In genomic region chr3:121613224-121613623, GRCm38 (mm10) we compare ENCODE assay signal across 31 mouse cellular contexts. TPM values are rescaled to one million over a fixed set of nuclear protein-coding genes. Genes with fewer than 3 reads are reported as not detected.
DNase-seq lines count a peak whose midpoint lies in the region; ATAC-seq lines count a peak whose summit lies in the region.
"Had no signal": no experiment of that assay in that cellular context is flagged by ENCODE, and none has a peak within 500 bp of the region (broad histone marks: within the 10 kb centered on the region; RNA-seq: fewer than 3 reads in every experiment).

No protein-coding gene starts in this region.

- H3K4me1 ChIP-seq in embryonic facial prominence, embryonic 11.5 days (ENCODE audit: control insufficient read depth, insufficient read depth, low read length), result no peaks in the 10 kb centered on the region
- no peaks in the 10 kb centered on the region for H3K4me1 ChIP-seq in midbrain, embryonic 14.5 days (ENCODE audit: control insufficient read depth, insufficient read depth, low read length)
- H3K4me1 ChIP-seq: forebrain, embryonic 10.5 days; forebrain, embryonic 13.5 days; hindbrain, embryonic 15.5 days had no signal

- H3K9ac ChIP-seq in embryonic facial prominence, embryonic 11.5 days (replicated peaks; ENCODE audit: low read length), result no peak overlapping the region
- H3K9ac ChIP-seq in midbrain, embryonic 14.5 days (replicated peaks; ENCODE audit: low read length), result no peak overlapping the region
- H3K9ac ChIP-seq: forebrain, embryonic 13.5 days; hindbrain, embryonic 12.5 days; hindbrain, embryonic 15.5 days had no signal

- H3K36me3 ChIP-seq in embryonic facial prominence, embryonic 11.5 days (replicated peaks; ENCODE audit: control insufficient read depth, insufficient read depth, low read depth, low read length), result no peaks in the 10 kb centered on the region
- H3K36me3 ChIP-seq in midbrain, embryonic 14.5 days (ENCODE audit: control insufficient read depth, insufficient read depth, low read length), result no peaks in the 10 kb centered on the region
- H3K36me3 ChIP-seq: forebrain, embryonic 10.5 days; heart, embryonic 10.5 days; hindbrain, embryonic 12.5 days; hindbrain, embryonic 15.5 days had no signal

- DNase-seq in embryo, embryonic 11 days, result peak; percentile 37
- DNase-seq in embryo, embryonic 10.5 days (ENCODE audit: low spot score), result no peak
- peak; percentile 32 for DNase-seq in 3T3-L1 (ENCODE audit: low read depth, low spot score)
- DNase-seq in embryonic facial prominence, embryonic 11.5 days (ENCODE audit: low spot score), result peak; percentile 57
- DNase-seq in ovary, postnatal 36 days (ENCODE audit: low spot score), result no peak
- no peak for DNase-seq in midbrain, embryonic 14.5 days
- DNase-seq: adrenal gland, adult 8-10 months; adrenal gland, postnatal 25 days; cerebellum, adult 11-12 months; cerebellum, adult 8-10 months; cerebellum, postnatal 10 days; cerebellum, postnatal 36 days; gastrocnemius, postnatal 25 days; heart, adult 2 months; kidney, adult 2 months had no signal

- H3K4me3 ChIP-seq in embryonic facial prominence, embryonic 11.5 days (ENCODE audit: low read depth, low read length), result no peak overlapping the region
- no peak overlapping the region for H3K4me3 ChIP-seq in midbrain, embryonic 14.5 days (replicated peaks; ENCODE audit: low read depth, low read length)
- H3K4me3 ChIP-seq: forebrain, embryonic 10.5 days; forebrain, embryonic 13.5 days; heart, adult 2 months; heart, embryonic 10.5 days; hindbrain, embryonic 12.5 days; hindbrain, embryonic 15.5 days had no signal

- no peak for ATAC-seq in embryonic facial prominence, embryonic 11.5 days (replicated peaks; ENCODE audit: insufficient number of reproducible peaks, low FRiP score, low TSS enrichment, low read depth)
- no peak for ATAC-seq in midbrain, embryonic 14.5 days (ENCODE audit: low FRiP score, low TSS enrichment)
- ATAC-seq: CD4-positive, CD25-positive, alpha-beta regulatory T cell, adult 4 months; forebrain, embryonic 13.5 days; forebrain, embryonic 16.5 days; intestine, postnatal 0 days had no signal

- no peaks in the 10 kb centered on the region for H3K9me3 ChIP-seq in embryonic facial prominence, embryonic 11.5 days (replicated peaks; ENCODE audit: control insufficient read depth, low read length)
- H3K9me3 ChIP-seq in midbrain, embryonic 14.5 days (ENCODE audit: control insufficient read depth, low read length), result no peaks in the 10 kb centered on the region
- H3K9me3 ChIP-seq: forebrain, embryonic 10.5 days; forebrain, embryonic 13.5 days; heart, embryonic 10.5 days; hindbrain, embryonic 12.5 days; hindbrain, embryonic 15.5 days had no signal

- whole genome bisulfite sequencing in embryonic facial prominence, embryonic 11.5 days, result 41% methylated on average over 3 of the region's 3 CpGs
- 86% methylated on average over 3 of the region's 3 CpGs for WGBS in midbrain, embryonic 14.5 days

- H3K27me3 ChIP-seq in embryonic facial prominence, embryonic 11.5 days (ENCODE audit: control insufficient read depth, insufficient read depth, low read length), result no peaks in the 10 kb centered on the region
- no peaks in the 10 kb centered on the region for H3K27me3 ChIP-seq in midbrain, embryonic 14.5 days (ENCODE audit: control insufficient read depth, insufficient read depth, low read length)
- H3K27me3 ChIP-seq: forebrain, embryonic 13.5 days; hindbrain, embryonic 12.5 days; hindbrain, embryonic 15.5 days had no signal

- no peak overlapping the region for H3K27ac ChIP-seq in embryonic facial prominence, embryonic 11.5 days (replicated peaks; ENCODE audit: low read depth, low read length)
- H3K27ac ChIP-seq in midbrain, embryonic 14.5 days (replicated peaks; ENCODE audit: low read depth, low read length), result no peak overlapping the region
- H3K27ac ChIP-seq: forebrain, embryonic 10.5 days; forebrain, embryonic 13.5 days; heart, adult 2 months; heart, embryonic 10.5 days; hindbrain, embryonic 12.5 days; hindbrain, embryonic 15.5 days had no signal

- H3K4me2 ChIP-seq in embryonic facial prominence, embryonic 11.5 days (ENCODE audit: low read depth, low read length), result no peak overlapping the region
- no peak overlapping the region for H3K4me2 ChIP-seq in midbrain, embryonic 14.5 days (ENCODE audit: low read length)
- H3K4me2 ChIP-seq: forebrain, embryonic 13.5 days; hindbrain, embryonic 12.5 days; hindbrain, embryonic 15.5 days had no signal

RNA-seq across cellular contexts. Expression of gene 4930432M17Rik, which starts 57.3 kb away (rescaled TPM):
- not detected in 2 replicates for polyA plus RNA-seq in embryonic facial prominence, embryonic 11.5 days (2014; fragmentation: Nextera tagmentation; extraction: Ambion mirVana)
- not detected in 2 replicates for polyA plus RNA-seq in midbrain, embryonic 14.5 days (2014; fragmentation: Nextera tagmentation; extraction: Ambion mirVana)
- polyA plus RNA-seq: brain, embryonic 14.5 days; C2C12; CD4-positive, CD25-positive, alpha-beta regulatory T cell, adult 4 months; cortical plate, adult 2 months; embryonic facial prominence, embryonic 14.5 days; forebrain, embryonic 10.5 days; forebrain, embryonic 13.5 days; forebrain, embryonic 16.5 days; gonadal fat pad, adult 2 months; heart, adult 2 months; heart, embryonic 10.5 days; heart, embryonic 14.5 days; heart, postnatal 0 days; hindbrain, embryonic 12.5 days; hindbrain, embryonic 15.5 days; intestine, embryonic 14.5 days; intestine, postnatal 0 days; kidney, adult 2 months had no signal

Comparison
In these comparisons a context has a peak if more than half of its experiments do, and no peak if none do; other contexts are left out.
1. DNase-seq: peak in embryo, embryonic 11 days (single experiment), 3T3-L1 (single experiment) and embryonic facial prominence, embryonic 11.5 days (single experiment); none in embryo, embryonic 10.5 days (single experiment), ovary, postnatal 36 days (single experiment) and midbrain, embryonic 14.5 days (single experiment).